Mouse (Mus musculus) fibroblast of lung, adult 2 months (primary cell): ENCODE results near the gene Gm26558.

Experiments used
- DNase-seq: peaks from one replicate; pipeline ENCODE4 v3.0.0-alpha.2; 2011; ENCODE audit warnings: low read depth

Gm26558 gene

DNA sequence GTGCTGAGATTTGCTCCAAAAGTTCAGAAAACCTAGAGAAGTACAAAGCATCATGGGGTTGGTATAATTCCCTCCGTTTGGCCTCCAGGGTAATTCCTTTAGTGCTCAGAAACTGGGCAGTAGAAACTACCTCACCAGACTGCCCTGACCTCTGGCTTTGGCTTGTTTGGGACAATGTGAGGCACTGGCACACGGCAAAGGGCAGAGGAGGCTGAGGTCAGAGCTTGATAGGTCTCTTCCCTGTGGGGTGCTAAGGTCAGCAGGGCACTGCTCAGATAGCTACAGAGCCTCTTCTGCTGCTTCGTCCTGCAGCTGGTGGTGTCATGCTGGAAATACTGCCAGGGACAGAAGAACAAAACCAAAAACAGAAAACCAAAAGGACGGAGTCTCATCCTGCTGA, 14.2 kb downstream of the Gm26558 start:
- DNase-seq, result no peak

DNA sequence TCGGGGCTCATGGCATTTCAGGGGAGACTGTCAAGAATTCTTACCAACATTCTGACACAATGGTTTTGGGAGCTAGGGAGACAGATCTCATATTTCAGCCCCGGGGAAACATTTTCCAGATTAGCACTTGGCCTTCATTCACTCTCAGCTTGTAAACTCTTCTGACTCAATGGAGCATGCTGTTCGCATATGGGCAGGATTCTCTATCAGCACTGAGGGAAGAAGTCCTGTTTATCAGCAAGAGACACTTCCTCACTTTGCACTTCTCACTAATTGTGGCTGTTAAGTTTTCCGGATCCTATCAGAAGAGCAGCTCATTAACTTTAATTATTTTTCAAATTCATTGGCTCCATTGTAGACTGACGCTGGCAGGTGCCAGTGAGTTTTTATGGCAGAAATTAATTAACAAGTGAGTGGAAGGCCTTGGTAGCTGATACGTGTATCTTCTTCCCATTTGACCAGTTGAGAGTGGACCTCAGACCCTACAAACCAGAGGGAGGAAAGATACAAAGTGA, 16.6 kb downstream of the Gm26558 start:
- no peak for DNase-seq

DNA sequence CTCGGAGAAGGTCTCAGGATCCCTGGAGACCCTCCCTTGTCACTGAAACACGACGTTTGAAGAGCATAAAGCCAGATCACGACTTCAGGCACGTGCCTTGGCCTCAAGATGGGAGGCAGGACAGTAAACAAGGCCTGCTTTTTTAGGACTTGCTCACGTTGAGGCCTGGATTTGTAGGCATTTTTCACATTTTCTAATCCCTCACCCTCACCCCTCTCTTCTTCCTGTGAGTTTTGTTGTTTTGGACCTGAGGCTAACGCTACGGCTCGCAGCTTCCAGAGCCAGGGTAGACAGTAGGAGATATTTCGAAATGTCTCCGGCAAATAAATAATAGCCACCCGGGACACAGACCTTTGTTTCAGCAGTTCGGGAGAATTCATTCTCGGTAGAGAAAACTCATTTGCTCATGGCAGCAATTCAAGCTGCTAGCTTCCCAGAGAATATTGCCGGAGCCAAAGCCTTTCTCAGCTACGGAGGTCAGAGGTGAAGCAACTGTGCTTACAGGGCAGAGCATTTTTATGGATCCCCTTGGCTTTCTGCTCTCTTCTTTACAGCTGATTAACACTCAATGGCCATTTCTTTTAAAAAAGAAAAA, 18.8 kb downstream of the Gm26558 start:
- DNase-seq, result no peak

DNA sequence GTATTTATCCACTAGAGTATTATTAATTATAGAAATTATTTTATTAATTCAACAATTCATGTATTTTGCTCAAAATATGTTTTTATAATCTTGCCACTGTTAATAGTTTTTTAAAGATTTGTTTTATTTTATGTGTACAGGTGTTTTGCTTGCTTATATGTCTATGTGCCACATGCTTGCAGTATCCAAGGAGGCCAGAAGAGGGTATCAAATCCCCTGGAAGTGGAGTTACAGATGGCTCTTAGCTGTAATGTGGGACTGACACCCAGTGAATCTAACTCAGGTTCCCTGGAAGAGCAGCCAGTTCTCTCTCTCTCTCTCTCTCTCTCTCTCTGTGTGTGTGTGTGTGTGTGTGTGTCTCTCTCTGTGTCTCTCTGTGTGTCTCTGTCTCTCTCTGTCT, 20.9 kb downstream of the Gm26558 start:
- DNase-seq, result no peak

DNA sequence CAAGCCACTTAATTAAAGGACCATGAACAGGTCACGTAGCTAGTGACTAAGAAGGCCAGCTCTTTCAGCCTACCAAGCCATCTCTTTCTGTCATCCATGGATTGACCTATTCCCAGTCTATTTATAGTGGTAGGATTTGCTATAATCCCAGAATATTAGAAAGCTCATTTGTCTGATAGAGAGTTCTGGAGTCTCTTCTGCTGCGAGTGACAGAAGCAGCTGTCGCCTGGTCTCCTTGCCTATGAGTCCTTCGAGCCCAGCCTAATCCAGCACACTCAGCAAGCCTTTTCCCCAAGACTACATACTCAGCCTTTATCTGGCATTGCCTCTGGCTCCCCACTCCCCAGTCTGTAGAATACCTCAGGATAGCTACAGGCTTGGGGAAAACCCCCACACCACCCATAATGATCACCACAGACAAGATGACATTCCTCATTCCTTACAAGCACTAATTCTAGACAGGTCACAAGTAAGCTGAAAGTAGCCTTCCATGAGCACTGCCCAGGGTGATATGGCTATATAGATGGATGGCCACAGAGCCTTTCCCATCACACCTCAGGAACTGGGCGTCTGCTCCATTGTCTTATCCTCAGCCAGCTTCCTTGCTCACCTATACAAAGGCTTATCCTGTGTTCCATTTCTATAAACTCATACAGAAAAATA, 27.7 kb downstream of the Gm26558 start:
- no peak for DNase-seq

DNA sequence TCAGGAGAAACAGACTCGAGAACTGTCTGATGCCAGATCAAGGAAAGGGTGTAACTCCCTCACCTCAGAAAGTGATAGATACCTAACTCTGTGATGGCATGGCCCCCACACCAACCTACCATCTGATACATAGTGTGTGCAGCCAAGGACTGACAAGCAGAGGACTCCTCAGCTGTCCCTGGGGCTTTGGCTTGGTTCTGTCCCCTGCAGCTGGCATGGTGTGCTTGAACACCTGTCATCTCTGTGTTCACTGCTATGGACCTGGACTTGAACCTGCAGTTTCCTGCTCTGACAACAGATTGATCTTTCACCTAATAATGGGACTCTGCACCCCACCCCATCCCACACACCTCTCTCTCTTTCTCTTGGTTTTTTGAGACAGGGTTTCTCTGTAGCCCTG, 29.5 kb downstream of the Gm26558 start:
- DNase-seq, result no peak

DNA sequence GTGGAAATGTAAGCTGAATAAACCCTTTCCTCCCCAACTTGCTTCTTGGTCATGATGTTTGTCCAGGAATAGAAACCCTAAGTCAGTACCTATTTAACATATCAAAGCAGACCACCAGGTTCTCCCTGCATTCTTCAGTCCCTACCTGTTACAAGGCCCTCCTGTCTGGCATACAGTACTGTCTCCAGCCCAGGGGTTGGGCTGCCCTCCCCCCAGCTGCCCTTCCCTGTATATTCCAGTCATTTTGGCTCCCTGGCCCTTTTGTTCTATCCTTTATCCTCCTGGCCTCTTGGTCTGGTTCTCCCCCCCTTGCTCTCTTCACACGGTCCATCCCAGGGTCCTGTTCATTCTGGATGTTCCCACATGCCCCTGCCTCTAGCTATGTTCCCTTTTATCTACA, 30.6 kb downstream of the Gm26558 start:
- no peak for DNase-seq

DNA sequence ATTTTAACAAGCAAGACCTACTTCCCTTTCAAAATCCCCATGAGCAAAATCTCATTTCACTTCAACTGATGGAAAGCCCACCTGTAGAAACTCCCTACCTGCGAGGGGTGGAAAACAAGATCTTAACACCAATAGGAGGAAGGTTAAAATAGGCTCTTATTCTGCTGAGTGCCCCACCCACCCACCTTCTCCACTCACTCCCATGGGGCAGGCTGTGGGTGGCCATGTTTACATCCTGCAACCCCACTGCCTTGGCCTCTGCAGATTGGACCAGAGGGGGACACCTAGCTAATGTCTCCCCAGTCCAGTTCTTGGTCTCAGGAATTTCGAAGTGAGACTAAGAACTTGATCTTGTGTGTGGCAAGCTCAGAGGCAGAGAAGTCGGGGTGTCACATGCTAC, 32.0 kb downstream of the Gm26558 start:
- DNase-seq, result no peak

DNA sequence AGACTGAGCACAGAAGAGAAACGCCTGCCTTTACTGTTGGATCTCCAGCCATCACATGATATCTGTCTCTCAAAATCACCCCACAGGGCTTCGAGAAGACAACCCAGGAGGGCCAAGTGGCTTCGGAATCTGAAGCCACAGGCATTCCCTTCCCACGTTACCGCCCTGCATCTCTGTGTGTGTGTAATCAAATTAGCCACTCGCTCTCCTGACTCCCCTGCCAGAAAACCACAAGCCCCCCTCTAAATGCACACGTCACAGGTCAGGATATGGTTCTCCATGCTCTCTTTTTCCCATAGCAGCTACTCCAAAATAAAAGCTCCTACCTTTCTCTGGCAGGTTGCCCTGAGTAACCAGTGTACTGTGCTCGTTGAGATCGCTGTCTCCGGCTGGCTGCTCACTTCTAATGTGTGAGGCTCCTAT, 32.6 kb downstream of the Gm26558 start:
- DNase-seq, result peak; percentile 54

DNA sequence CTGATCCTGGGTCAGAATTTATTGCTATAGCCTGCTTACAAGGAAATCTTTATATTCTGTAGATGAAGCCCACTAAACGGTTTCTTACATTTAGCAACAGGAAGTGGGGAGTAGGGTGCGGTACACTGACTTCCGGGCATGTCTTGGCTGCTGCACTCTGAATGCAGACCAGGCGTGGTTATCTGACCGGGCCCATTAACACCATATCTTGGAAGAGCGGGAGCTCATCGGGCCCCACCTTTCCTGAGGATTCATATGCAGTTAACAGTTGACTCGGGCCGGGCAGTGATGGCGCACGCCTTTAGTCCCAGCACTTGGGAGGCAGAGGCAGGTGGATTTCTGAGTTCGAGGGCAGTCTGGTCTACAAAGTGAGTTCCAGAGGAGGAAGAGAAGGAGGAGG, 33.5 kb downstream of the Gm26558 start:
- no peak for DNase-seq

DNA sequence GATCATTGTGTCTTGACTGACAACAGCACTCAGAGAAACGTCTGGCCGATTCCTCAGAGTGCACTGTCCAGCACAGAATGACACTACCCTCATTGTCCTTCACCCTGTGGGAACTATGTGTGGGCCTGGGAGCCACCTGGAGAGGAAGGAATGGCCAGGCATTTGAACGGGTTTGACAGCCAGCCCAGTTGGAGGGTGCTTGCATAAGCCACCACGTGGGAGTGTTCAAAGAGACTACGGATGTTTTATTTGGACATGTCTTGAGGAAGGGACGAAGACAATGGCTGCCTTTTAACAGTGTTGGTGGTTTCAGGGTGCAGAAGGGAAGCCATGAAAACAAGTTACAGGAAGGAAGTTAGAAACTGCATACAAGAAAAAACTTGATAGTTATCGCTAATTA, 36.1 kb downstream of the Gm26558 start:
- no peak for DNase-seq

DNA sequence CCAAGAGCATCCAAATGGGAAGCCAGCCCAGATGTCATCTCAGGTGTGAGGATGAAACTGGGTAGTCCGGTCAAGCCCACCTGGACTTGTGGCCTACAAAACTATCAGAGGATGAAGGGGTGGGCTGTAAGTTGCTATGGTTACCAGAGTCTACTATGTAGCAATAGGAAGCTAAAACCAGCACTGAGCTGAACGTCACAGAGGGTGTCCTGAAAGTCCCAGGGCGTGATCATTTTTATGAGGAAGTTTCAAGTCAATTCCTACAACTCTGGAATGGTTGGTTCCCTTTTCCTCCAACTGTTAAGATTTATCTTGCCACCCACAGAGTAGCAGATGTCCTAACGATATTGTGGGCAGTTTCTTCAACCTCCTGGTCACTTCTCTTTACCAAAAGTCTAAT, 39.7 kb downstream of the Gm26558 start:
- no peak for DNase-seq

DNA sequence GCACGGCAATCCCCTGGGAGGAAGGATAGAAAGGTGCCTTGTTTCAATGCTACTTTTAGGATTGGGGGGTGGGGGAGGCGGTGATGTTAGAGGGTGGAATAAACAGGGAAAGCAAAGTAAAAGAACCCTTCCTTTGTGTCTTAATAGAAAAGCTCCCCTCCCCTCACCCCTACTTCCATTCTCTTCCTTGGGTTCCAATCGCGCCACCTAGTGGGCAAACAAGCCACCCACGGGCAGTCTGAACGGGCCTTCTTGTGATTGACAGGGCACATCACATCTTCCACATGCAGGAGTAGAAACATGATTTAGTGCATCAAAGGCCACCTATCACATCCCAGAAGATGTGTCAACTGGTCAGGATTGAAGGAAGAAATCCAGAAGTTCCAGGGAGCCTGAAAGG, 41.7 kb downstream of the Gm26558 start:
- no peak for DNase-seq

DNA sequence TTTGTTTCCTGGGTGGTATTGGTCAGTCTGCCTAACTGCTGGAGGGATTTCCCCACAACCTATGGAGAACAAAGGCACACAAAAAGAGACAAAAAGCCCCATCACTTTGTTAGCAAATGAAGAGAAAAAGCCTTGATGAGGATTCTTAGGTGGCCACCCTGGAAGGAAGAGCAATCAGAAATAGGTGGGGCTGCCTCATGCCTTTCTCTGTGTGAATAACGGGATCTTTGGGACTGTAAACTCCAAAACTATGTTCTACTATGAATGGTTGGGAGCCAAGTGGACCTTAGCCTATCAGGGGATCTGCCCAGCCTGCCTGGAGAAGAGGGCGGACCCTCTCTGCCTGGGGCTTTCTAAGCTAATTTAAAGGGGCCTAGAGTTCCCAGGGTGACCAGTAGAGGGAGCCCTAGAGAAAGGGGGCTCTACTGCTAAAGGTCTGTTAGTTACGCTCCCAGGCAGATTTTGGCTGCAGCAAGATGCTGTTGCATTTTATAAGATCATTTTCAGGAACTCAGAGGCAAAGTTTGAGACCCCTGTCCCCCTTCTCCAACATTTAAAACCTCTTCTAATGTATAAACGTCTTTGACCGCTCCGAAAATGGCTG, 42.6 kb downstream of the Gm26558 start:
- no peak for DNase-seq

DNA sequence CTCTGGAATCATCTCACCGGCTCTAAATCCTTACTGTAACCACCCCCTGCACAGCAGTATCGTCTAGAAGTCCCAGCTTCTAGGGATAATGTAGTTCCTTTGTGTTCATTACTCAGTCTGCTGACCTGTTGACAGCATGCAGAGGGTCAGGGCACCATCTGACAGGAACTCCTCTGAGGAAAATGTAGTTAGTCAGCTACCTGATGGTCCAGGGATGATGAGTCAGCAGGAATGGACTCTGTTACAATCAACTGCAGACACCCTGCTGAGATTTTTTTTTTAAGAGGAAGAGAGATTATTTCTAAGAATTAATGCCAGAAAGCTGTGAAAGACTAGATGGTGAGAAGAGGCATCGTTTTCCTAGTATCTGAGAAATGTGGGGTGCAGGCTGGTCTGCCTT, 45.3 kb downstream of the Gm26558 start:
- no peak for DNase-seq

DNA sequence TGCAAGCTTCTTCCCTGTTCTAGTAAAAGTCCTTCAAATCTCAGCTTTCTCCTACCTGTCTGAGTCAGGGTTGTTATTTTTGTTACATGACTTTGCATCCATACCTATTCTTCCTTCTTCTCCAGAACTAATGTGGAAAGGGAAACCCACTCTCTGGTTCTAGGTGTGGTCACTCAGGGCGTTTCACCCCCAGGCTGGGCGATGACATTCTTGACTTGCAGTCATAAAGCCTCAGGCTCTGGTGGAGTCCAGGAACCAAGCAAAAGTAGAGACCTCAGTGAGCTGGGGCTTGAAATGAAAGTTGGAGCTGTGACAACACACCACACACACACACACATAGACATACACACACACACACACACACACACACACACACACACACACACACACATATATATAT, 45.8 kb downstream of the Gm26558 start:
- no peak for DNase-seq

DNA sequence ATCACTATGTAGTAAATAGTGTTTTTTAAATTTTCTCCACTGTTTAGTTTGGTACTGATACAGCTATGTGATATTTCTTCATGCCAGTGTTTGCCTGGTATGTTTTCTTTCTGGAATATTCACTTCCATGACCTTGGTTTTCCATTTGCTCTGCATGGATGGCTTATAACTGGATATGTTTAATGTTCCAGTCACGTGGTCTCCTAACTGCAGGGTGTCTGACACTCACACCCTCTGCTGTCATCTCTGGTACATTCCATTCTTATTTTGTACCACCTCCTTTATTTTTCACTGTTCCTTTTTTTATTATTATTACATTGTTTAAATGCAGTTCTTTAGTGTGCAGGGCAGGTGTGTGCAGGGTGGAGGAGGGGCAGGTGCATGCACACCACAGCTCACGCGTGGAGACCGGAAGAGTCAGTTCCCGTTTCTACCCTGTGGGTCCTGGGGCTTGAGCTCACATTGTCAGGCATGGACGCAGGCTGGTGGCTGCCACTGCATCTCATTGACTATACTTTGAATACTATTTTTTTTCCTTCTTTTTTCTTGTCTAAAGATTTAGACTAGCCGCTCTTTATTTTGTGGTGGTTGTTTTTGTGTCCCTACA, 47.1 kb downstream of the Gm26558 start:
- no peak for DNase-seq
